Mouse (Mus musculus): Measurements from ENCODE around the gene Fbxo9.
"Not testable (repeated sequence)": the region's sequence is repeated elsewhere in the genome, so short reads cannot be mapped to it uniquely, and the experiment has no call there.

The Fbxo9 gene

DNA sequence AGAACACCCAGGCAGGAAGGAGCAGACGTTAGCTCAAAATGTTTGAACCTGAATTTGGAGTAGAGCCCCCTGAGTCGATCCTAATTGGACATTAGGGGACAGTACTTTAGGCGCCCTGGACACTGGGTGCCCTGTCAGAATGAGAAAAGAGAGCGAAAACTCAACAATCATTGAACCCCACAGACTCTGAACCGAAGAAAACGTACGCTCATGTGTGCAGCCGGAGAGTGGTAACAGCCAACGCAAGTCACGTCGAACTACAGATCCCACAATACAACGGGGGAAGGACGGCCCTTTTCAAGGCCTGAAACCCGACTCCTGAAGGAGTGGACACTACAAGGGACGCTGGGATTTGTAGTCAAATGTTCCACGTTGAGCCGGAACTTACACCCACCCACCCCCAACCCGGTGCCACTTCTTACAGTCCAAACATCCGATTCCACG, at the start of gene Fbxo9, which contains the start of gene Ick:
TSS of gene Fbxo9 (minus strand) at position 270 of the 444 bp plus-strand sequence.
TSS of gene Ick (plus strand) at position 397 of the 444 bp plus-strand sequence.
- in situ Hi-C loops (cut with MboI; ENCODE audit: low sequenced_read_pairs), result no loop called here

DNA sequence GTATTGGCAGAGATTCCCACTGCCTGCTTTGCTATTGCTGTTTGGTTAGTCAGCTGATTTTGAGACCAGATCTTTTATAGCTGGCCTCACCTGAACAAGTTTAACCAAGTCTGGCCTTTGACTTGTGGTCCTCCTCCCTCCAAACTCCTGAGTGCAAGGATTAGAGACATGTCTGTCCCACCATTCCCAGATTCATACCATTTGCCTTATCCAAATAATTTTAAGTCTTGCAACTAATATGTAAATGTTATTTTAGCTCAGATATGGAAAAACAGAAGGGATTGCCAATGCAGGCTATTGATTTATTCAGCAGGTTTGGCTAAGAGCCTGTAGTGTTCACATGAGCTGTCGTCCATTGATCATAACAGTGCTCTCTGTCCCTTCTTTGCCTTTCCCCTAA, 48.4 kb upstream of the Fbxo9 start:
- in situ Hi-C loops (cut with MboI; ENCODE audit: low sequenced_read_pairs), result no loop called here

DNA sequence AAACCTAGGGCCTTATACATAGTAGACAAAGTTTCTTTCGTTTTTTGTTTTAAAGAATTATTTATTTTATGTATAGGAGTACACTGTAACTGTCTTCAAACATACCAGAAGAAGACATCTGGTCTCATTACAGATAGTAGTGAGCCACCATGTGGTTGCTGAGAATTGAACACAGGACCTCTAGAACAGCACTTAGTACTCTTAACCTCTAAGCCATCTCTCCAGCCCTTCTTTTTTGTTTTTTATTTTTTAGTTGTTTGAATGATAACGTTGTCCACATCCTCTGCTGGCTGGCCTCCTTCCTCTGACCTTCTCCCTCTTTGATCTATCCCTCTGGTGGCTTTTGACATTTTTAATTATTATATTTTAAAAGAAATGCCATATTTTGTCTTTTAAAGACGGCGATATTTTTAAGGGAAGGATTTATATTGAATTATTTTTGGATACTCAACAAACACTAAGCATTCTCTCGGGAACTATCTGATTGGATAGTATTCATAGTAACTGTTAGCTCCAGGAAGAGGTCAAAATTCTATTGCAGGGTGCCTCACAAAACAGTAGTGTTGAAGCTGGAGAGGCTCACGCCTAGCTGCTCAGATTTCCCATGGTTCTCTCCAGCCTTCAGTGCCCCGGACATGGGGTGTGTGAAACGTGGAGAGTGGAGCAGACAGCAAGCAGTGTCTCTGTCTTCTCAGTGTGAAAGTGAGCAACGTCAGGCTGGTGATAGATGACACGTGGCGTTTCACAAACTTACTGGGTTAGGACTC, 45.5 kb upstream of the Fbxo9 start:
- in situ Hi-C loops (cut with MboI; ENCODE audit: low sequenced_read_pairs), result no loop called here

DNA sequence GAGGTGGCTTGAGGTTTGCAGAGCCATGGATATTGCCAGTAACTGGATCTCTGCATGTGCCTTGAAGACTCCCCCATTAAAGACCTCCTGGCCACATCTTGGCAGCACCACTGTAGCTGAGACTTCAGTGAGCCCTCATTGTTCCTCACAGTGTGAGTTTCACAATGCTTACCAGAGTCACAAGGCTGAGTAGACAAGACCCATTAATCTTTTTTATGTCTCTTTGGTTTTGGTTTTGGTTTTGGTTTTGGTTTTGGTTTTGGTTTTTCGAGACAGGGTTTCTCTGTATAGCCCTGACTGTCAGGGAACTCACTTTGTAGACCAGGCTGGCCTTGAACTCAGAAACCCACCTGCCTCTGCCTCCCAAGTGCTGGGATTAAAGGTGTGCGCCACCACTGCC, 40.9 kb upstream of the Fbxo9 start:
- in situ Hi-C loops (cut with MboI; ENCODE audit: low sequenced_read_pairs), result not testable (repeated sequence)

DNA sequence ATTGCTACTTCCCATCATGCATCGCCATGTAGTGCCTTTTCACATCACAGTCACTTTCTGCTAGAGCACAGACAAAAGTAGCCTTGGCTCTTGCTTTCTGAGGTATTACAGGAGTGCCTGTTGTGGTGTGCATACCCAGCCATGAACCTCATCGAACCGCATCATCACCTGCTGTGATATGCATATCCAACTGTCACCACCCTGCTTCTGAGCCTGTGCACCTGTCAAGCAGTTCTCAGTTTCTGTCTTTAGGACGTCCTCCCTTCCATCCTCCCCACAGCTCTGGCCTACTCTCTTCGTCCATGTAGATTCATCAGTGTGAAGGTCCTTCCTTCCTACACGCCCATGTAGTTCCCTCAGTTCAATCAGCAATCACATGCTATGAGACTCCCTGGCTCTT, 39.3 kb upstream of the Fbxo9 start:
- in situ Hi-C loops (cut with MboI; ENCODE audit: low sequenced_read_pairs), result no loop called here

DNA sequence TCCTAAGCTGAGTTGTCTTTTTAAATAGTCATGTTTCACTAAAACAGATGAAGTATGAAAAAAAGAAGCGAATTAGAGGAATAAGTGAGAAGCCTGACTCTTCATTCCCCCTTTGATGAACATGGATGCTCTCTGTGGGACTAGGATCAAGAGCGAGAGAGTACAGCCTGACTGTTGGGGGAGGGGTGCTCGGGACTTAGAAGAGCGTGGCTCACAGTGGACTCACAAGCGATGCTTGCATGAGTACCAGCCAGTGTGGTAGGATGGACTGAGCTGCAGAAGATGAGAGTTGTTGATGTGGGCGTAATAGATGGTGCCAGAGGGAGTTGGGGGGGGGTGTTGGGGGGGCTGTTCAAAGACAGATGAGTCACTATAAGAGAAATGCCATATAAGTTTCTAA, 37.8 kb upstream of the Fbxo9 start:
- in situ Hi-C loops (cut with MboI; ENCODE audit: low sequenced_read_pairs), result no loop called here

DNA sequence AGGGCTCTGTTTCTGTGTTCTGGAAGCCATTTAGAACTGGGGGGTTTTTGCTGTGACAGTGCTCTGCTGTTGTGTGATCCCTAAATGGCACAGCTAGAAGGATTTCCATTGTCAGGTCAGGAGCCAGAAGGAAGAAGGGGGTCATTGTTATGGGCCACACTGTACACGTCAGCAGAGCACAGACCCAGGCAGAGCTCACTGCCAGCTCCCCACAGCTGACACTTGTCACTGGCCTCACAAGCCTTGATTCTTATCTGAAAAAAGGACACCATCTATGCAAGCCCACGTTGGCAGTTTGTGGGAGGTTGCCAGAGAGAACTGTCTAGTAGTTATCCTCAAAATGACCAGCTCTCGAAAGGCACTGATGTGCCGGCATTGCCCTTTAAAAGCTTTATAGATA, 37.2 kb upstream of the Fbxo9 start:
- in situ Hi-C loops (cut with MboI; ENCODE audit: low sequenced_read_pairs), result no loop called here

DNA sequence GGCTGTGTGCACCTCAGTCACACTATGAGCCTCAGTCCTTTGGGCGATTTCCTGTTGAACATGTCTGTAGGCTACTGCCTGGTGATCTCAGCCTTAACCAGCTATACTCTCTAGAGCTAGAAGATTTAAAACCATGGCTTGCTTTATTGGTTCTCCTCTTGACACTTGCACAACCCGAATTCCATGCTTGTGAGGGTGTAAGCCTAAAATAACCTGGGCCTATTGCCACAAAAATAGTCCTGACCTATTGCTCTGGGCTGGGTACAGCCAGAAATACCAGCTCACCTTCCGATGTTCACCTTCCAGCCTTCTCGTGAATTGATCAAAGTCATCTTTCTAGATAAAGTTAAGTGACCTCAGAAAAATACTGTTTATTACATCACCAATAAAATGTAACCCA, 30.6 kb upstream of the Fbxo9 start:
- in situ Hi-C loops (cut with MboI; ENCODE audit: low sequenced_read_pairs), result no loop called here

DNA sequence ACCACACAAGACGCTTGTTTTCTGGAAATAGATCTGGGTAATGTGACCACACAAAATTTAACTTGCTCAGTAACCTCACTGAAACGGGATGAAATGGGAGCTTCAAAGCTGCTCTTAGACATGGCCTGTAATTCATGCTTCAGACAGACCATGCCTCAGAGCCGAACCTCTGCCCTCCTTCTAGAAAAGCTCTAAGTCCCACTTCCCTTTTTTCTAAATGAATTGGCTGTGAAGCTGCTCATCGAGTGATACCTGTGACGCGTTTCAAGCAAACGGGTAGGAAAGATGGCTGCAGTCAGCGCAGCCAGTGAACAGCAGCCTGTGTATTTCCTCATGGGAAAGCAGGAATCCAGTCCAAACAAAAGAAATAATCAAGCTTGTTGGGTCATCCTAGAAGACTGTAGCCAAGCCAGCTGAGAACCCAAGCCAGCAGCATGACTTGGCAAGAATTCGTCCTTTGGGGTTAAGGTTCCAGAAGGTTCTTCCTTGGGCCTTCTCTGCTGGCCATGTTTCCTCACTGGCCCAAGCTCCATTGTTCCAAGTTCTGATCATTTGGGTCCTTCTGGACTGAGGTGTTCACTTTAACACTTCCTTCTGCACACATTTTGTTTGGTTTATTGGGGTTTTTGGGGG, 29.3 kb upstream of the Fbxo9 start:
- in situ Hi-C loops (cut with MboI; ENCODE audit: low sequenced_read_pairs), result no loop called here

DNA sequence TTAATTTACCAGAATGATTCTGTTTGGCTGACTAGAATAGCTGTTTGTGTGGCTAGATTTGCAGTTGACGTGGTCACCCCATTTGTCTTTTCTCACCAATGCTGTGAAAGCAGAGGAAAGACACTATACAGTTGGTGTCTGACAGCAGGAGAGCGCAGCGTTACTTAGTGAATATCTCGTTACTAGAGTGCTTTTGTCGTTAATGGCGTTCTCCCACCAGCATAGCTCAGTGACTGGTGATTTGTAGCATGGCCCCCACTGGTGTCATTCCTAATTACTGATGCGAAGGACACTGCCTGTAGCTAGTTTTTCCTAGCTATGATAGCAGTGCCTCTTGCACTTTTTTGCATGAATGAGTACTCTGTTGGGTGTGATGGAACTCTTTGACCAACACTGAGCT, 26.8 kb upstream of the Fbxo9 start:
- in situ Hi-C loops (cut with MboI; ENCODE audit: low sequenced_read_pairs), result no loop called here

DNA sequence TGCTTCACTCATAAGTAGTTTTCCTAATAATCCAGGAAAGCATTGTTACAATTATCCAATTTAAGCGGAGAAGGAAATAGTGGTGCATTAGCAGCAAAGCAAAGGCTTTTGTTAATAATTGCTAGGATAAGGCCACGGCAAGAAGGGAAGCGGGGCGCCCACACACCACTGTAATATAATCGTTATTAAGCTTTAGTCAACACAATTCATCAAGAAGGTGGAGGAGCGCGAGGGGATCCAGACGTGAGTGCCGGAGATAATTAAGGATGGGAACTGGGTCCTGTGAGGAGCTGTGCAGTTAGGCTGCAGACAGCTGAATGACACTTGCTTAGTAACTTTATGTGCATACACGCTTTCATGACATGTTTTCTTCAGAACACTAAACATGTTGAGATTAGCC, 17.8 kb upstream of the Fbxo9 start:
- in situ Hi-C loops (cut with MboI; ENCODE audit: low sequenced_read_pairs), result no loop called here

DNA sequence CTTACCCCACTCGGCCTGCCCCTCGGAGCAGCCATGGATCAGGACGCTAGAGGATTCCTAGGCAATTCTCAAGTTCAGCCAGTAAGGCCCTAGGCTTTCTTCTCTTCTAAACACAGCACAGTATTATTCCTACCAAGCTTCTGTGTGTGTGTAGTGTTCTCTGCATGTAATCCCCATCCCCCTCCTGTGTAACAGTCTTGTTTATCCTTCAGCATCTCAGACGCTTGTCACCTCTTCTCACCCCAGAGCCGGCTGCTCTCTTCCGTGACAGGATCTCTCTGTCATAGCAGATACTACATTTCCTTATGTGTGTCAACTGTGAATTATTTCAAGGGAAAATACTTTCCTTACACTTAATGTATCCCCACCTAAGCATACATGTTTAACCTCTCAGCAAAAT, 17.1 kb upstream of the Fbxo9 start:
- in situ Hi-C loops (cut with MboI; ENCODE audit: low sequenced_read_pairs), result no loop called here

DNA sequence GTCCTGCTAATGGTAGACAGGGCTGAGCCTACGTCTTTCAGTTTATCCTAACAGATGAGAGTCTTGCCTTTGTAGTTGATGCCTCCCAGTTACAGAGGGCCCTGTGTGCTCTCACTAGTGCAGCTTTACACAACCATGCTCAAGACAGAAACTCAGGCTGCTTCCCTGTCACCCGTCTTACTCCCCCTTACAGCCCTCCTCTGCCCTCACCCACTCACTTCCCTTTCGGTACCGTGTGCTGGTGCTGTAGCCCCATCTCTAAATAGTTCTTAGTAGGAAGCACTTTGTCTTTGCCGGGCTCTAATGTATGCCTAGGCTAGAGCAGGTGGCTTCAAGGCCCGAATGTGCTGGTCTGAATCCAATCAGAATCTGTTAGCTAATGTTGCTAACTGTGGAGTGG, 15.4 kb upstream of the Fbxo9 start:
- in situ Hi-C loops (cut with MboI; ENCODE audit: low sequenced_read_pairs), result no loop called here

DNA sequence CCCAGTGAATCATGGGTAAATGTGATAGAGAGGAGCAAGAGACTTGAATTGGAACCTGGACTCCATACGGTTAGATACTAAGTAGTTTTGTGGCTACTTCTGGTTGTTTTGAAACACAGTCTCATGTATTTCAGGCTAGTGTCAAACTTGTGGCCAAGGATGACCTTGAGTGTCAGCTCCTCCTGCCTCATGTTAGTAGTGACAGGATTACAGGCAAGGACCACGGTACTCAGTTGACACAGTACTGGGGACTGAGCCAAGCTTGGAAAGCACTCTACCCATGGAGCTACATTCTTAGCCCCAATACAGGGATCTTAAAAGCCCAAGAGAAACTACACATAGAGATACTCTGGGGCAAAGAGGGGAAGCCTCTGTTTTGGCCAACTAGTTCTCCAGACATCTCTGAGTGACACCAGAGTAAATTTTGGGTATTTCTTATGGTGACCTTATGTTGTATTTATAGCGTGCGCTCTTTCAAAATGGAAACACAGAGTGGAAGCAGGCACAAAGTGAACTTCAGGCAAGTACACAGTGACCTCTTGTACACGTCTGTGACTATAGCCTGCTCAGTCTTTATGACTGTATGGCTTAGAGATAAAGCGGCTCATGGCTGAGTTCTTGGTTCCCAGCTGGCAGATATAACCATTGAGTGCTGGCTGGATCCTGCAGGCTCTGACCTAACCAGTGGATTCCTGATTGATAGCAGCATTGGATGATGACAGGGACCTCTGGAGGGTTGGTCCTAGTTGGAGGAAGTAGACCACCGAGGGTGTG, 14.3 kb upstream of the Fbxo9 start:
- in situ Hi-C loops (cut with MboI; ENCODE audit: low sequenced_read_pairs), result no loop called here

DNA sequence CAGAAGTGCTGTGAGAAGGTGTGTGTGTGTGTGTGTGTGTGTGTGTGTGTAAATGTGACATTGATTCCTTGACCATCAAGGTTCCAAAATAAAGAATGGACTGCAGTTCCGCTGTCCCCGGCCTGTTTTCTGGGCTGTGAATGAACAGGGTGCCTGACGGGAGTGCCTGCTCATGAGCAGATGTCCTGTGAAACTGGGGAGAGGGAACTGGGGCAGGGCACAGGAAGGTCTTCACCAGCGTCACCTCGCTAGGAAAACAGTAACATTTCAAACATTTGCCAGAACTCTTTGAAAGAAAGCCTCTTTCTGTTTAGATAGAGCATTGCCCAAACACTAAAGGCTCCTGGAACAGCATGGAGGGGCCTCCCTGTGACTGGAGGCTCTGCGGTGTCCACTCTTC, 13.1 kb upstream of the Fbxo9 start:
- in situ Hi-C loops (cut with MboI; ENCODE audit: low sequenced_read_pairs), result no loop called here

DNA sequence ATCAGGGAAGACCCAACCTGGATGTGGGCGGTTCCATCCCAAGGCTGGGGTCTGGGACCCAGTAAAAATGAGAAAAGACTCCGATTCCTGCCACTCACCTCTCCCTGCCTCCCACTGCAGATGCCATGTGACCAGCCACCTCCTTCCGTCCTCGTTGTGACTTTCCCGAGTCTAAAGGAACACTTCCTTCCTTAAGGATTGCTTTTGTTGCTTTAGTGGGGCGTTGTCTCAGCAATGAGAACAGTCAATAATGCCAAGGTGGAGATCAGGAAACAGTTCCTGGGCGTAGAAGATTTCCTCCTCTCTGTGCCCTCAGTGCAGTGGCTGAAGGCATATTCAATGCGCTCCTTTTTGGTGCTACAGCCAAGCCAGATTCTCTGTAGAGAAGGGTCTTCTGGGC, 12.5 kb upstream of the Fbxo9 start:
- in situ Hi-C loops (cut with MboI; ENCODE audit: low sequenced_read_pairs), result no loop called here

DNA sequence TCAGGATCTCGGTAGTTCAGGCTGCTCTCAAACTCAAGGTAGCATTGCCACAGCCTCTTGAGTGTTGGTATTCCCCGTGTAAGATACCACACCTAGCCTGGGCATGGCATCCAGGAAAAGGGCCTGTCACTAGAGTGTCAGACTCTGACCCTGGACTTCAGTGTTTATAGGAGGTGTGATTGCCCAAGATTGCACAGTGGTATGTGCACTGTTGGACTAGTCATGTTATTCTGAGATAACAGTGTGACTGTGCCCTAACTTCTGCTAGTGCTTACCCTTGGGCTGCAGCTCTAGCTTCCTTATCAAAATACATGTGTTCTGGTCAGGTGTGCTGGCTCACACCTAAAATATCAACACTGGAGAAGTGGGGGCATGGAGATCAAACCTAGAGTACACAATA, 8.8 kb upstream of the Fbxo9 start:
- in situ Hi-C loops (cut with MboI; ENCODE audit: low sequenced_read_pairs), result no loop called here

DNA sequence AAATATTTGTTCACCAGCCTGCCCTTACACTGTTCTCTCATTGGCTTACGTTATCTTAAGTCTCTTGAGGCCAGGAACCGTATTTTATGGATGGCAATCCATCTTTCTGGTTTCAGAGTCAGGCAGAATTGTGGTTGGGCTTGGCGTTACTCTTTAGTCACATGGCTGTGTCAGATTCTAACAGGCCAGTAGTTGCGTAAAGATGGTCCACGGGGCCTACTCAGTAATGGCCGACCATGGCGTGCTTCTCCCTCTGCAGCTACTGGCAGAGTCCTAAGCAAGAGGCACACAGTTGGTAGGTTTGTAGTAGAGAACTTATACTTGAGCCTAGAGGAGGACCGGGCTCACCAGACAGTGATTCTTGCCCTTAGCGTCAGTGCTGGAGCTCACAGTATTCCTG, 6.9 kb upstream of the Fbxo9 start:
- in situ Hi-C loops (cut with MboI; ENCODE audit: low sequenced_read_pairs), result no loop called here

DNA sequence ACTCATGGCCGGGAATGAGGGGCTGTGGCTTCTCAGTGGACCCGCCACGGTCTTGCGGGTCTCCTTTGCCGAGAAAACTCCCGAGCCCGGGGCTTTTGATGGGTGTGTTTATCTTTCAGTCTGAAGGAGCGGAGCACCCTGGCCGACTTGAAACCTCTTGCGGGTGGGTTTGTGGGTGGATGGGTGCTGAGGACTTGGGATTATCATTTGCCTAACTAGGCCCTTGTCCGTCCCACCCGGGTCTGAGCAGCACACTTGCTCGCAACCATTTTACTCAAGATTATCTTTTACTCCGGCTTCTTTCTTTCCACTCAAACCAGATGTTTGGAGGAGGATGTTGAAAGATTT, 4.6 kb upstream of the Fbxo9 start:
- in situ Hi-C loops (cut with MboI; ENCODE audit: low sequenced_read_pairs), result no loop called here

DNA sequence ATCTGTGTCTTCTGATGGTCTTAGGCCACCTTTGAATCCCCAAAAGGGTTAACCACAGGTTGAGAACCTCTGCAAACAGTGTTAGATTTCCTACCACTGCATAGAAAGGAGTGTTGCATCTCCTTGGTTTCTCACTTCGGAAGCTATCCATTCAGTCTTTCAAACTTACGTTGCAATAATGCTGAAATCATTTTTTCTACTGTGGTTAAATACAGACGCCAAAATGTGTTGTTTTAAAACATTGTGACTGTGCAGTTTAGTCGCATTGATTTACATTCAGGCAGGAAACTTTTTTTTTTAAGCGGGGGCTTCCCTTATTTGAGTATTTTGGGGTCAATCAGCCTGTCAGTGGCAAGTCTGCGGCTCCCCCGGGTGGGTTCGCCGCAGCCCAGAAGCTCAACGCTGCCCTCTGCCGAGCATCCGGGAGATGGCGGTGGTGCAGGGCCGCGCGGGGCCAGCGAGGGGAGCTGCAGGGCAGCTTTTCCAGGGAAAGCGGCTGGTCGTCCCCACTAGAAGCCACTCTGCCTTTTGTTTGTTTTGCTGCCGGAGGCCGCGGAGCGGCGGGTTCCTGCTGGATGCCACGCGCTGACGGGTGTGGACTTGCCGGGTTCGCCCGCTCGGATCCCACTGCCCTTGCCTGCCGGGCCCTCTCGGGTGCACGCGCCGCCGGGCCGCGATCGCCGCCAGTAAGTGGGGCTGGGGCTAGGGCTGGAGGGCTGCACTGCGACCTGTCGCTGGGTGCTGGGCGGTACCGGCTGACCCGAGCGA, 4.1 kb upstream of the Fbxo9 start:
- in situ Hi-C loops (cut with MboI; ENCODE audit: low sequenced_read_pairs), result no loop called here

DNA sequence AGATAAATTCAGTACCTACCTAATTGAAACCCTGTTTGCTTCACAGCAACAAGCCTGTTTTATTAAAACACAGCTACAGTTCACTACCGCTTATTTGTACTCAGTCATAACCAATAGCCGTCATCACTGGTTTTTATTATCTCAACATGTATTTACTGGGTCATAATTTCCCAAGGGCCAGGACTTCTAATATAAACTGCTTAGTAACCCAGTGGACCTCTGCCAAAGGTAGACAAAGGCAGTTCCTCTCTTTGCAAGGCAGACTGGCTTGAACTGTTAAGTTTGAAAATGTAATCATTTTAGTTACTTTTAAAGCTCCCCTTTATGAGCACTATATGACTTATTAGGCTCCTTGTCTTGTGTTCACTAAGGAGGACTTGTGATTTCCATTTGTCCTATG, 2.6 kb upstream of the Fbxo9 start:
- in situ Hi-C loops (cut with MboI; ENCODE audit: low sequenced_read_pairs), result no loop called here
